Mouse (Mus musculus): ENCODE results near the gene Sypl.
A peak's percentile ranks its signal among the peaks of the same experiment; 100 is the strongest.

The Sypl gene

DNA sequence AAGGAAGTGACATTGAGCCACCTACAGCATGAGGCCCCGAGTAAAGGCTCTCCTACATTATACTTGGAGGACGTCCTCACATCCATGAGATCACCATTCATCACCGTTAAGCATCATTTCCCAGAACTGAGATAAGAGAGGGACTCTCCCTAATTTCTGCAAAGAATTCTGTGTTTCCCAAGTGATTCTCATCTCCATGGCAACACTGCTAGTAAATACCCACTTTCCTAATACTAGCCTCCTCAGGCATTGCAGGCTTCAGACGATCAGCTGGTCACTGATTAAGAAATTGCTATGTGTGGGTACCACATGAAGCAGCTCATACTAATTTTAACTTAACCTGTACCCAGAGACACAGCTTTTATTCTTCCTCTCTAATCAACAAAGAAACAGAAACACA lies 46.7 kb downstream of the Sypl start:
- no peak for DNase-seq (ENCODE audit: low read depth in 1 of 2, low spot score in 2 of 2)

DNA sequence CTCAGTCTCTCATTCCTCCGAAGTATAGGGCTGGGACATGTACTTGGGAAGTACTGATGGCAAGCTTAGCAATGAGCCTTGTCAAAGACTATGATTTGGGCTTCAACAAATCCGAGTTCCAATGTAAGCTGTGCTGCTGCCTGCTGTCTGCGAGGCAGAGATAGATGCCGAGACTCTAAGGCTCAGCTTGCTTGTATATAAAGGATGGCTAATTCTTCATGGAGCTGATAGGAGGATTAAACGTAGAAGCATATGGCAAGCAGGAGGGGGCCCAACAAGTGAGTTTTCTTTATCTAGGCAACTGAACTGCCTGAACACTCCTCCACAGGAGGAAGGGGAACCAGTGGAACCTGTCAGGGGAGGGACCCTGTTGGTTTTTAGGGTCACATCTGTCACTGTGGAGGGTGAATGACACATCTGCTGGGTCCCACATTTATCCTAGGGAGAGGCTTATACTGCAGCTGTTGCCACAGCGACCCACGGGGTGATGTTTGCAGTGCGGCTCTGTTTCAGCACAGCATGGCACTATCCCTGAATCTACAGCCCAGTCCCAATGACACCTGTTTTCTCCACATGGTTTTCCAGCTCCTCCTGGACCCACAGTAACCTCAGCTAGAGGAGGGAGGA lies 49.8 kb downstream of the Sypl start:
- DNase-seq (ENCODE audit: low read depth in 1 of 2, low spot score in 2 of 2) = no peak

DNA sequence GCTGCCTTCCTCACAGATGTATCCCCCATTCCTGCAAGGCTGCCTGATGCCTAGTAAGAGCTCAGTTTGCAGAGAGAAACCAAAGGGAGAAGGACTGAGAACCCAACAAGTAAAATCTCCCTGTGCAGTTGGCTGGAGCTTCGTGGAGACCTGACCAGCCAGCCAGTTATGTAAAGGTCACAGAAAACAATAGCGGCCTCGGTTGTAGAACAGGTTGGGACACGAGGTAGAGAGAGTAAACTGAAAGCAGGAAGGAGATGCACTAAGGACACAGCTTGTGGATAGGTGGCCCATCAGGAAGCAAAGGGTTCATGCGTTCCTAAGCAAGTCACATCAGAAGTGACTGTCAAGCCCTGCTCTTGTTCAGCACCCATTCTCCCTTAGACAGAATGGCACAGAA lies 52.2 kb downstream of the Sypl start:
- DNase-seq (ENCODE audit: low read depth in 1 of 2, low spot score in 2 of 2) = no peak

DNA sequence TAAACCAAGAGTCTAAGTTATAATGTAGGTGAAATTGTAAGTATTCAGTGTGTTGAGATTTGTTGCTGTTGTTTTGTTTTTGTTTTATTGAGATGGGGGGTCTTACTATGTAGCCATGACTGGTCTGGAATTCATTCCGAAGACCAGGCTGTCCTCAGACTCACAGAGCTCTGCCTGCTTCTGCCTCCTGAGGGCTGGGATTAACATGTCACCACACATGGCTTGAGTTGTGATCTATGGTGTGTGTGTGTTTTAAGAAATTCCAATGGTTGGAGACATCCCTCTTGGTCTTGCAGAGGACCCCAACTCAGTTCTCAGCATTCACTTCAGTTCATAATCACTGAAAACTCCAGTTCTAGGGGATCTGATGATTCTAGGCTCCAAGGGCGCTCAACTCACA lies 53.5 kb downstream of the Sypl start:
- no peak for DNase-seq (ENCODE audit: low read depth in 1 of 2, low spot score in 2 of 2)

DNA sequence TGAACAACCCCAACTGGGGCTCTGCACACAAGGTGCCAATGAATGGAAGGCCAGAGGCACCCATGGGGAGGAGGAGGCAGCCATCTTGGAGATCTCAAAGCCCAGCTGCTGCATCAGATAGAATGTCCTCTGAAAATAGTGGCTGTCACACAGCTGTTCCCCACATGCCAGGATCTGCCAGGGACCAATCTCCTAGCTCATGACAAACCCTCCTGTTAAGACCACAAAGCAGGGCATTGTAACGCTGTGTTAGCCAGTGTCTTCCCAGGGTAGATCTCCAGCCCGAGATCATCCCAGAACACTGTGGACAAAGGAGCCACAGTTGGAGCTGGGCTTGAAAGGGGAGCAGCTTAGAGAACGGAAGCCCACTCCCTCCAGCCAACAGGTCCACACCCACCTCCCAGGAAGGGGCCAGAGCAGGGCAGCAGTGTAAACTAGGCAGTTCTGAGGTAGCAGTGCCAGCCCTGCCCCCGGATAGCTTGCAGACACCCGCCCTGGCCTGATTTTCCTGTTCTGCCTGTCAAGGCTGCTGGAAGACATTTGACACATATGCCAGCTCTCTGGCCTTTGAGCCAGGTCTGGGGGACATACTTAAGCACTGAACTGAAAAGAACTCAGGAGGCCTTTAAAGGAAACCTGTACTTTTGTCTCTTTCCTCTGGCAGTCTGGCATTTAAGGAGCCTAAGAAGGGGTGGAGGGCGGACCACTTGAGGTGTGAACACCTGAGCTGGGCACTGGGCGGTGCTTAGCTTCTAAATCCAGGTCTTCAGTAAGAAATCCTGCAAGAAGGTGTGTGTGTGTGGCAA lies 54.8 kb downstream of the Sypl start:
- DNase-seq (ENCODE audit: low read depth in 1 of 2, low spot score in 2 of 2) = no peak

DNA sequence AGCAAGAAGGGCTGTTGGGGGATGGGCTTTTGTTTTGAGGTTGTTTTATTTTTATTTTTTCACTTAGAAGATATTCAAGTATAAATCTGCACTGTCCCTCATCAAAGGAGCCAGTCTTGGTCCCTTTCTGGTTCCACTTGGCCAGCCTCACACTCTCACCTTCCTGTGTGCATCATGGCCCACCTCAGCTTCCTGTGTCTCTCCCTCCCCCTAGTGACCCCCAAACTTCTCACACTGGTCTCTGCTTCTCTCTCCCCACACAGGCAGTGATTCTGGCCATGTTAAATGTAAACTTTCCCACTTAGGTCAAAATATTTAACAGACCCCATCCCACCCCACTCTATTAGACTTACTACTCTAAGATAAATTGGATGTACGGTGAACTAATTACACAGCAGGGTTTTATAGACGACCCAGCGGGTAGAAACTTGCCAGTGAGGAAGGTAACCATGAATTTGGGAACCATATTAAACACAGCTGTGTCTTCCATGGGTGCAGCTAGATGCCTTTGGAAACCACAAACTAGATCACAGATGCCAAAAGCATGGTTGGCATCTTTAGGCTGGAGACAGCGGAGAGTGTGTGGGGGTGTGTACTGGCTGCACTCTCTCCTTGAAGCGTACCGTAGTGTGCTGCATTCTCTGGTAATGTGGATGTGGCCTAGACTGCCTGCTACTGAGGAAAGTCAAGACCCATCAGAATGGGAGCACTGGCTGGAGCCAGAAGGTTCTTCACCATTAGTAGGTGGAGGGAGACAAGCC lies 55.7 kb downstream of the Sypl start:
- DNase-seq (ENCODE audit: low read depth in 1 of 2, low spot score in 2 of 2) = no peak

DNA sequence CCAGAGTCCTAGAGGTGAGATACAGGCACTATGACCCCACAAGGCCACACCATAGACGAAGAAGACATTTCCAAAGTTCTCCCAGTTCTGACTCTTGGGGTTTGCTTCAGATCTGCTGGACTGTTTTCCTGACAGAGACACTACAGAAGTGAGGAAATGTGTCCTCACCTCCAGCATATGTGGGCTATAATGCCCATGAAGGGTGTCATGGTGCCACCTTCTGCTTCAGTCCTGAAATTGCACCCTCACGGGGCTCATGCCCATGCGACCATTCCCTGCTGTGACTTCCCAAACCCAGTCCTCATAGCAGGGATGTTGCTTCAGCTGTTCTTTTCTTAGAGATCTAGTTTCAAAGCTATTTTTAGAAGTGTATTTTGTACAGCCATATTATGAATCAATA lies 56.3 kb downstream of the Sypl start:
- peak in 1 of 2 experiments; percentile 6 for DNase-seq (ENCODE audit: low read depth in 1 of 2, low spot score in 2 of 2)

DNA sequence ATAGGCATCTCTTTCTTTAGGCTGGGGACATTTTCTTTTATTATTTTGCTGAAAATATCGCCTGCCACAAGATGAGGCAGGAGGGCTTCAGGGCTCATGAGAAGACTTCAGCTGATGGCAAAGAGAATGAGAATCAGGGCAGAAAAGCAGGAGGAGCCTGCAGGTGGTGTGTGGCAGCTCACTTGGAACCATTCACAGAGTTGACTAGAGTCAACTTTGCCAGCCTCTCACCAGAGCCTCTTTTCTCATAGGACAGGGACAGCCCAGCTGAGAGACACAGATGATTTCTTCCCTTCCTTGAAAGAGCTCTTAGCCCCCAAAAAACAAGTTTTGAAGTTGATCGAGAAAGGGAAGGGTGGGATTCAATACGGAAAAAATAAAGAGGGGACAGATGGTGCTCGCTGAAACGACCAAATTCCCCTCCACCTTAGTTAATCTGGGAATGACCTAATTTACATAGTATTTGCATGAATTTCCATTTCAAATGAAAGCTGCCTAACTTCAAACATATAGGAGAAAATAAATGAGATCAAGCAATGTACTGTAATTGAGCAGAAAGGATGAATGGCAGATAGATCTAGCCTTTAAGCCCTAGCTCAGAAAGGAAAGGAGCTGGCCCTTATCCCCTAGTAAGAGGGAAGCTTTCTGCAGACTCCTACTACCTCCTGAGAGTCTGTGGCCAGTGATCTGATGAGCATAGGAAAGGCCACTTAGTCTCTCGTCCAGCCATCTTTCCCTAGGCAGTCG lies 60.5 kb downstream of the Sypl start:
- DNase-seq (ENCODE audit: low read depth in 1 of 2, low spot score in 2 of 2) = no peak

DNA sequence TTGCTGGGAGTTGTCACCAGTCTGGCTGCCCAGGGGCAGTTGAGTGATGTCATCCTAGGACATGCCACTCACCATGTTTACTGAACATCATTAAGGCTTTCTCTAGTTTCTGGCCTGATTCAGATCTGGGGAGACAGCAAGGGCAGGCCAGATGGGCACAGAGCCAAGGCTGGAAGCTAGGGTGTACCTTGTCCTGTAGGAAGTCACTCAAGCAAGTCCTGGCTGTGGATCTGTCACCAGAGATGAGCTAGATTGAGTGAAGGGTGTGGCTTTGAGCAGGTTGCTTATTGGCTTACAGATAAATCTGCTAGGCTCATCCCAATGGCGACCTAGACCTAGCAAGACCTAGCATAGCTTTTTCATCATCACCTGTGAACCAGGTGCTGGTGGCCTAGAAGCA lies 61.4 kb downstream of the Sypl start:
- DNase-seq (ENCODE audit: low read depth in 1 of 2, low spot score in 2 of 2) = no peak

DNA sequence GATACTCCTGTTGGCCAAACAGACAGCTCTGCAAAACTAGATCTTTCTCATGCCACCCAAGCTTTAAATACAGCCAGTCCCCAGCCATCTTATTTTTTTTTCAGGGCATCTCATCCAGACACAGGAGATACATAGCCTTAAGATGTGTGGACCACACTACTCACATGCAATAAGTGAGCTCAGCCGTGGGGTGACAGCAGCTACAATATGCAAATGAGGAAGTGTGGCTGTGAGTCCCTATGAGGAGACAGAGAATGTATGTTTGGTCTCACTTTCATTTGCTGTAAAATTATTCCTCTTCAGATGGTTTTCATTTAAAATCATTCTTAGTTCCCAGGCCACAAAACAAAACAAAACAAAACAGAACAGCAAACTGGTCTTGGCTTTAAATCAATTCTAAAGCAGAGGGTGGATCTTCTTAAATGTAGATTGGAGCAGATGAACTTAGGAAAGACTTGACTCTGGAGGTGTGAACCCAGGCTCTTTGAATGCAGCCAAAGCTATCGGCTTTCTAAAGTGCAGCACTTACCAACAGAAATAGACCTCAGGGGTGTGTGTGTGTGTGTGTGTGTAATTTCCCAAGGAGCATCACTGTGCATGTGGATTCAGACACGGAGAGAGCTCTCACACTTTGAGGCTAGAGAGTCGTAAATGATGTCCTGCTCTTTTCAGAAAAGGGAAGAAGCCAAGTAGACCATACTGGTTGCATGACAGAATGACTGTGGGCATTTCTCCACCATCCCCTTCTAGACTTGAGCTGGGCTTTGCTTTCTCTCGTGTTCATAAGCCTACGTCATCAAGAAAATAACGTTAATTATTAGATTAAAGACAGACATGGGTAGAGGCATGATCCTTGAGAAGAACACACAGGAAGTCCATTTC lies 63.4 kb downstream of the Sypl start:
- DNase-seq (ENCODE audit: low read depth in 1 of 2, low spot score in 2 of 2) = no peak

DNA sequence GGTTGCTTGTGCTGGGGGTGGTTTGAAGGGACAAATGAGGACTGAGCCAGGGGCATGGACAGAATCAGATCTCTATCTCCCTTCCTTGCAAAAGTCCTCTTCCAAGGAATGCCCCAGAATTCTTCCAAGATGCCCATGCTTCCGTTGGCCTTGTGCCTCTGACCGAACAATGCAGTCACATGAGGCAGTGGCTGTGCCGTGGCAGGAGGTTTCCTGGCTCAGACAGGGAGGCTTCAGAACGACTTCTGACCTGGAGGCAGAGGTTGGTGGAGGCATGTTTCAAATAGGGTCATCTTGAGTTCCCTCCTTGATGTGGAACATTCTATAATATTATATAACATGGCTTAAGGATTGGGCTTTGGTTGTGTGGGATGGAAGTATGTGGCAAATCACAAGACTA lies 64.9 kb downstream of the Sypl start:
- no peak for DNase-seq (ENCODE audit: low read depth in 1 of 2, low spot score in 2 of 2)

DNA sequence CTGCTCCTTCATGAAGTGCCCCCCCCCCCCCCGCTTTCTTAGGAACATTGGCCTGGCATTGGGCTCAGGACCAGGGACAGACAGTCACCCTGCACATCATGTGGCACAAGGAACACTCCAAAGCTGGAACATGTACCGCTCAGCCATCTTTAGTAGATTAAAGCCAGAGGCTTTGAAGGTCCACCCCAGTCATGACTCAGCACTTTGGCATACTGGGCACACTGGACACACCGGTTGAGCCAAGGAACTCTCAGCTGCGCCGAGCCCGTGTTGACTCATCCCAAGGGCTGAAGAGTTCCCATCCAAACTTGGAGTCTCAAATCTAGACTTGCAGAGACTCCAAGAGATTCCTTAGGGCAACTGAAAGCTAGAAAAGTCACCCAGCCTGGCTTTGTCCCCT lies 66.3 kb downstream of the Sypl start:
- no peak for DNase-seq (ENCODE audit: low read depth in 1 of 2, low spot score in 2 of 2)

DNA sequence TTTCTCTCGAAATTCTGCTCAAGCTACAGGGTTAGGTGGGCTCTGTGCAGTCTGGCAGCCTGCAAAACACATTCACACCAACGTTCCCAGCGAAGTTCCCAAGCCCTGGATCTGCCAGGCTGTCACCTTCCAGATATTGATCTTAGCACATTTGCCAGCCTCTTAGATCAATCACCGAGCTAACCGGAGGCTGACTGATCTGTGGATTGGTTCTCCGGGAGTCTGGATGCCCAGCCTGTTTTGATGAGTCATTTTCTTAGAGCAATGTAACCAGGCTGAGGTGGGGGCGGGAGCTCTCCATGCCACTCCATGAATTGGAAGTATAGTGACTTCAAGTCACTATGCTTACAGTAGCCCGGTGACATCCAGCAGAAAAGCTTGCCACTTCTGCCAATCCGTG lies 67.4 kb downstream of the Sypl start:
- no peak for DNase-seq (ENCODE audit: low read depth in 1 of 2, low spot score in 2 of 2)

DNA sequence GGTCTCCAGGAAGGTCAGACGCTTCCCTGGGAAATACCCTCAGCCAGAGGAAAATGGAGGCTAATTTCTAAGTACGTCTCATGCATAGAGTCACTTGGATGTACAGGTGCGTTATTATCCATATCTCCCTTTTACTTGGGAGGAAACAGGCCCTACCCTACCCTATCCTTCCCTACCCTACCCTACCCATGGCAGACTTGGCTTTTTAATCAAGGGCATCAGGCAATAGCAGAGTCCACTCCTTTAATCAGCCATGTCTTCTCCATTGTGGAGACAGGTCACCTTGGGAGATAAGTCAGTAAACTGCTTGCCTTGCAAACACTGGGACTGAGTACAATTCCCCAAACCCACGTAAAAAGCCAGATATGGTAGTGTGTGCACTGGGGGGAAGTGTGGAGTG lies 68.1 kb downstream of the Sypl start:
- no peak for DNase-seq (ENCODE audit: low read depth in 1 of 2, low spot score in 2 of 2)

DNA sequence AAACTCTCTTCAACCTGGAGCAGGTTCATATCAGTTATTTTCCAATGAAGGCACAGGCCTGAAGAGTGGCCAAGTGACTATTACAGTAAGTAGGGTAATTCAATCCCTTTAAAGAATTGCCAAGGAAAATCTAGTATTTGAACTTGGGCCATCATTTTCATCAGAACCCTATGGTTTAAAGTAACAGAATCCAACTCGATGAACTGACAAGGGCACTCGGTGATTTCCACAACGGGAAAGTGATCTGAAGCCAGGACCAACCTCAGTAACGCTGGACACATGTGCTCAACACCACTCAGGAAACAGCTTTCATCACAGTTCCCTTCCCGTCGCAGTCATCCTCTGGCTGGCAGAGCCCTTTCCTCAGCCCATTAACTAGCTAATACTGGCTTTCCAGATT lies 70.8 kb downstream of the Sypl start:
- no peak for DNase-seq (ENCODE audit: low read depth in 1 of 2, low spot score in 2 of 2)

DNA sequence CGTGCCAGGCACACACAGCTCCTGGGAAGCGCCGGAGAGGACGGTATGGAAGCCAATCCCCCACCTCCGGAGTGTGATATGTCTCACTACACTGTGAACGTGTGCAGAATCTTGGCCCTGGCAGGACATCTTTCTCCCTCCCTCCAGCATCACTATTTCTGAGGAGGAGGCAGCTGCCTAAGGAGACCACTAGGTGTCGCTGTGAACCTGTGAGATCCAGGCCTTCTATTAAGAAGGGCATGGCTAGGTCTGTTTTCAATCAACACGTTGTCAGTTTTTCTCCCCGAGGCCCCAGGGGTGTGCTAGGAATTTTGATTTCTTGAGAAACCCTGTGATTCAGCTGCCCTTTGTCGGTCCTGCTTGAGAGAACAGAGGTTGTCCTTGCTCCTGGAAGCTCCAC lies 73.4 kb downstream of the Sypl start:
- peak; percentile 43 to 57 for DNase-seq (ENCODE audit: low read depth in 1 of 2, low spot score in 2 of 2)

DNA sequence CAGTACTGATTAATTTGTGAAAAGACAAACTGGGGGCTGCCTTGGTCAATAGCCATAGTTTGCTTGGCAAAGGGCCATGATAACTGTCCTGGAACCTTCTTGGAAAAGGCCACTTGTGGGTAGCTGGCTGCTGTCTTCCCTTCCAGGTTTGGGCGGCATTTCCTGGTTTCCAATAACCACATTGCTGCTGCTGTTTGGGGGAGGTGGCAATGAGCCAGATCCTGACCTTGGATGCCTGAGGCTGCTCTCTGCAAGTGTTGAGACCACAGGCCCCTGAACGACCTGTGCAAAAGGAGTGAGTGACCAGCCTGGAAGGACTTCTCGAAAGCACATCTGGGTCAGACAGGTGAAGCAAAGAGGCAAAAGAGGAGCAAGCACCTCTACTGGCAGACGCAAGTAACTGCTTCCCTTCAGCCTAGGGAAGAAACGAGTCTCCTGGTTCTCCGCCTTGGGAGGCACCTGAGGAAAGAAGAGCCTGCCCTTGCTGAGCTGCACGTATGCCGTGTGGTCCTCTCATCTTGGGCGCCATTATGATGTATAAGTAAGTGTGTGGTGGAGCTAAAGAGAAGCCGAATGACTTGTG lies 74.5 kb downstream of the Sypl start:
- no peak for DNase-seq (ENCODE audit: low read depth in 1 of 2, low spot score in 2 of 2)

DNA sequence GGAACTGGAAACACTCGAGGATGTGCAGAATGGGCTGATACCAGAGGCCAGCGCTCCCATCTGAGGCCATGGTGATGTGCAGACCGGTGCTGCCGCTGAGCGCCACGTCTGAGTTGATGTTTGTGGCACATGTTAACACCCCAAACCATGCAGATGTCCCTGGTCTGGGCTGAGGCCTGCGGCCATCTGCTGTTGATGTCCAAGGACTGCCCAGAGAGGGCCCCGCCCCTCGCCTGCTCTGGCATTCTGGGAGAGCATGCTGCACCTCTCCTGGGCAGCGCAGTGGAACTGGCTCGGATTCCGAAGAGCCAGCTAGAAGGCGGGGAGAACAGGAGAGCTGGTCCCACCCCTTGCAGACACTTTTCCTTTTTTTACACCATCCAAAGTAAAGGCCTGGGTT lies 75.0 kb downstream of the Sypl start:
- DNase-seq (ENCODE audit: low read depth in 1 of 2, low spot score in 2 of 2) = no peak

Data from monocyte, adult 2 months (primary cell).